ENCODE assay signal across 23 mouse cellular contexts in genomic region chr13:44985321-44985720, GRCm38 (mm10). TPM values are rescaled to one million over a fixed set of nuclear protein-coding genes. Genes with fewer than 3 reads are reported as not detected.
DNase-seq lines count a peak whose midpoint lies in the region; ATAC-seq lines count a peak whose summit lies in the region.
"Had no signal": no experiment of that assay in that cellular context is flagged by ENCODE, and none has a peak within 500 bp of the region (broad histone marks: within the 10 kb centered on the region; RNA-seq: fewer than 3 reads in every experiment).

No protein-coding gene starts in this region.

- H3K4me2 ChIP-seq in intestine, embryonic 15.5 days (replicated peaks), result no peak overlapping the region
- H3K4me2 ChIP-seq in intestine, embryonic 16.5 days (ENCODE audit: low read depth, low read length), result no peak overlapping the region
- H3K4me2 ChIP-seq: embryonic facial prominence, embryonic 12.5 days; midbrain, embryonic 11.5 days had no signal

- H3K9me3 ChIP-seq in intestine, embryonic 15.5 days, result no peaks in the 10 kb centered on the region
- no peaks in the 10 kb centered on the region for H3K9me3 ChIP-seq in intestine, embryonic 16.5 days (ENCODE audit: control insufficient read depth, low read length)
- H3K9me3 ChIP-seq: embryonic facial prominence, embryonic 12.5 days; heart, embryonic 10.5 days; hindbrain, embryonic 10.5 days; limb, embryonic 10.5 days had no signal

- H3K27me3 ChIP-seq in intestine, embryonic 15.5 days (replicated peaks), result no peaks in the 10 kb centered on the region
- H3K27me3 ChIP-seq in intestine, embryonic 16.5 days (replicated peaks; ENCODE audit: control insufficient read depth, insufficient read depth, low read length), result no peaks in the 10 kb centered on the region
- H3K27me3 ChIP-seq: embryonic facial prominence, embryonic 12.5 days had no signal

- 0 out of 2 replicates have a peak, but pooled peaks have one; percentile 34 for ATAC-seq in intestine, embryonic 15.5 days
- no peak for ATAC-seq in intestine, embryonic 16.5 days
- peak; percentile 37 to 54; a peak in 2 of 4 replicates for ATAC-seq in hematopoietic stem cell, adult 5-6 weeks (replicated peaks in 1 of 2; ENCODE audit: insufficient read depth in 1 of 2, low FRiP score in 2 of 2, low TSS enrichment in 1 of 2, low read depth in 1 of 2, poor library complexity in 2 of 2, severe bottlenecking in 2 of 2)
- ATAC-seq: hindbrain, postnatal 0 days; liver, postnatal 0 days had no signal

- no peaks in the 10 kb centered on the region for H3K4me1 ChIP-seq in intestine, embryonic 15.5 days (replicated peaks)
- H3K4me1 ChIP-seq in intestine, embryonic 16.5 days (ENCODE audit: control insufficient read depth, insufficient read depth, low read length), result no peaks in the 10 kb centered on the region
- H3K4me1 ChIP-seq: hindbrain, embryonic 10.5 days had no signal

- WGBS in intestine, embryonic 15.5 days, result 52% methylated on average over 2 of the region's 2 CpGs
- WGBS in intestine, embryonic 16.5 days, result 64% methylated on average over 2 of the region's 2 CpGs

- no peak overlapping the region for H3K27ac ChIP-seq in intestine, embryonic 15.5 days
- no peak overlapping the region for H3K27ac ChIP-seq in intestine, embryonic 16.5 days (ENCODE audit: low read length)
- H3K27ac ChIP-seq: embryonic facial prominence, embryonic 12.5 days; heart, embryonic 10.5 days; hindbrain, embryonic 10.5 days; hindbrain, postnatal 0 days; kidney, postnatal 0 days; limb, embryonic 10.5 days had no signal

- H3K36me3 ChIP-seq in intestine, embryonic 15.5 days, result no peaks in the 10 kb centered on the region
- 0 out of 2 replicates have a peak, but pooled peaks cover 3% of the 10 kb centered on the region for H3K36me3 ChIP-seq in intestine, embryonic 16.5 days (ENCODE audit: control insufficient read depth, insufficient read depth, low read length)

- no peak overlapping the region for H3K9ac ChIP-seq in intestine, embryonic 15.5 days
- H3K9ac ChIP-seq in intestine, embryonic 16.5 days (ENCODE audit: low read depth, low read length), result no peak overlapping the region
- H3K9ac ChIP-seq: embryonic facial prominence, embryonic 12.5 days; liver, postnatal 0 days had no signal

- DNase-seq in thymus, postnatal 0 days (ENCODE audit: low spot score), result peak; percentile 23
- DNase-seq in thymus, adult 18-20 months, result no peak
- DNase-seq in layer of hippocampus, postnatal 10 days (ENCODE audit: low spot score in 2 of 2), result no peak
- no peak for DNase-seq in adrenal gland, postnatal 4 days (ENCODE audit: low spot score in 2 of 2)
- no peak for DNase-seq in urinary bladder, postnatal 14 days (ENCODE audit: low spot score)
- DNase-seq: adrenal gland, postnatal 10 days; B cell, adult 2 months; cerebellum, adult 8-10 months; cerebellum, postnatal 36 days; kidney, adult 18-20 months; liver; liver, postnatal 0 days; thymus, postnatal 14 days had no signal

- H3K4me3 ChIP-seq in intestine, embryonic 15.5 days (replicated peaks), result no peak overlapping the region
- H3K4me3 ChIP-seq in intestine, embryonic 16.5 days (ENCODE audit: low read length), result no peak overlapping the region
- H3K4me3 ChIP-seq: embryonic facial prominence, embryonic 12.5 days; heart, embryonic 10.5 days; hindbrain, embryonic 10.5 days; limb, embryonic 10.5 days had no signal

RNA-seq across cellular contexts. Expression of gene Dtnbp1, which starts 16.6 kb away (rescaled TPM):
- polyA plus RNA-seq in intestine, embryonic 15.5 days (2015; fragmentation: Nextera tagmentation; extraction: Ambion mirVana), result 62.0 and 63.8 TPM in 2 replicates
- polyA plus RNA-seq in intestine, embryonic 16.5 days (2015; fragmentation: Nextera tagmentation; extraction: Ambion mirVana), result 64.3 and 64.9 TPM in 2 replicates
- polyA plus RNA-seq in thymus, postnatal 0 days (2015; fragmentation: Nextera tagmentation; extraction: Ambion mirVana), result 79.4 and 88.5 TPM in 2 replicates
- total RNA-seq in hematopoietic stem cell, adult 5-6 weeks (2017), result 105 and 121 TPM in 2 replicates
- total RNA-seq in layer of hippocampus, postnatal 10 days (2021), result 10 to 100 TPM; 92.2 to 94.2 TPM
- 10 to 100 TPM; 50.3 to 53.3 TPM for total RNA-seq in adrenal gland, postnatal 4 days (2021)
